Mouse (Mus musculus): ENCODE data around the gene Ssr3. TPM values are rescaled to one million over a fixed set of nuclear protein-coding genes. Genes with fewer than 3 reads are reported as not detected.

Gene Ssr3
- total RNA-seq, 2 experiments from 2014 or later: 117 to 129 TPM

GRCm38 (mm10) chr3:65337835-65338464 is 54.5 kb downstream of the Ssr3 start:
- intact Hi-C loops (cut with DNase I): no loop called here
- DNase-seq: no peak

Other genes with a start within 250 kb of the Ssr3 start
- gene Tiparp, start 135.8 kb upstream of the Ssr3 start, total RNA-seq (2021): 10 to 100 TPM; 11.7 TPM